Mouse (Mus musculus): Measurements from ENCODE around the gene Fastk. TPM values are rescaled to one million over a fixed set of nuclear protein-coding genes. Genes with fewer than 3 reads are reported as not detected.

The Fastk gene
- total RNA-seq, 2 experiments from 2014 or later, result 110 to 120 TPM

DNA sequence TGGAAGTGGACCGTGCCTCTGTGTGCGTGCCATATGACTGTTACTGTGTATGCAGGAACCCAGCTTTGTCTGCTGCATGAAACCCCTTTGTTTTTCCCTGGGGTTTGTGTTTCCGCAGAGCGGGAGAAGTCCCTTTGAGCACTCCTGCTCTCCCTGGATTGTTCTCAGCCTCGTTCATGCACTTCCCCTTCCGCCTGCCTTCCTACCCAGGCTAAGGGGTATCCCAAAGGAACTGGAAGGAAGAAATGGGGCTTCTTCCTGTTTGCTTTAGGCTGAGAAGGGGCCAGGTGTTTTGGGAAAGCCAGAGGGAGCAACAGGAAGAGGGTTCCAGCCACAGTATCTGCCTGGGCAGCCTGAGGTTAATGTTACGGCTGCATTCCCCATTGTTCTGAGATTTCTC, 10.5 kb upstream of the Fastk start:
- DNase-seq (ENCODE audit: low spot score in 2 of 2), result no peak
- intact Hi-C loops (cut with DNase I), result no loop called here

DNA sequence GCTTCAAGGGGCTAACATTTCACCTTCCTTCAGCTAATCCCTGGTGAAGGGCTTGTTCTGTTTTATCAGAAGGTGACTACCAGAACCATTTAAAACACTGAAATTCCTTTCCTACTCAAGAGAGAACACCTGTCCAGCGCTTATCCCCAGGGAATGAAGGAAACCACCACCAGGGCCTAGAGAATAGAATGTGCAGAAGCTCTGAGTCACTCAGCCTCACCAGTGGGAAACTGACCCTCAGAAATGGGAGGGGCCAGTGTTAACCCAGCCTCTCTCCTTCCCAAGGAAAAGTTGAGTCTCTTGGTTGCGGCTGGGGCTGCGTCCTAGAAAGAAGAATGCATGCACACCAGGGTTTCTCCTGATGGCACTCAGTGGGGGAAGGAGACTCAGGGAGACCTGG, 10.0 kb upstream of the Fastk start:
- intact Hi-C loops (cut with DNase I), result no loop called here
- DNase-seq (ENCODE audit: low spot score in 2 of 2), result no peak

DNA sequence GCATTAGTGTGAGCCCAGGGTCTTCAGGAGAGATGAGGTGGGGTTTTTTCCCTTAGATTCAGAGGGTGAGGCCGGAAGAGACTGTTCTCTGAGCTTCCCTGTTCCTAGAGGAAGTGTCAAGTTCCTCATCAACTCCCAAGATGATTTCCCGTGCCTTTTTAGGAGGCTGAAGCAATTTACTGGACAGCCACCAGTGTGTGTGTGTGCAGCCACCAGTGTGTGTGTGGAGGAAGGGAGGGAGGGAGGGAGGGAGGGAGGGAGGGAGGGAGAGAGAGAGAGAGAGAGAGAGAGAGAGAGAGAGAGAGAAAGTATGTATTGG, 8.9 kb upstream of the Fastk start:
- intact Hi-C loops (cut with DNase I), result no loop called here
- DNase-seq (ENCODE audit: low spot score in 2 of 2), result no peak

DNA sequence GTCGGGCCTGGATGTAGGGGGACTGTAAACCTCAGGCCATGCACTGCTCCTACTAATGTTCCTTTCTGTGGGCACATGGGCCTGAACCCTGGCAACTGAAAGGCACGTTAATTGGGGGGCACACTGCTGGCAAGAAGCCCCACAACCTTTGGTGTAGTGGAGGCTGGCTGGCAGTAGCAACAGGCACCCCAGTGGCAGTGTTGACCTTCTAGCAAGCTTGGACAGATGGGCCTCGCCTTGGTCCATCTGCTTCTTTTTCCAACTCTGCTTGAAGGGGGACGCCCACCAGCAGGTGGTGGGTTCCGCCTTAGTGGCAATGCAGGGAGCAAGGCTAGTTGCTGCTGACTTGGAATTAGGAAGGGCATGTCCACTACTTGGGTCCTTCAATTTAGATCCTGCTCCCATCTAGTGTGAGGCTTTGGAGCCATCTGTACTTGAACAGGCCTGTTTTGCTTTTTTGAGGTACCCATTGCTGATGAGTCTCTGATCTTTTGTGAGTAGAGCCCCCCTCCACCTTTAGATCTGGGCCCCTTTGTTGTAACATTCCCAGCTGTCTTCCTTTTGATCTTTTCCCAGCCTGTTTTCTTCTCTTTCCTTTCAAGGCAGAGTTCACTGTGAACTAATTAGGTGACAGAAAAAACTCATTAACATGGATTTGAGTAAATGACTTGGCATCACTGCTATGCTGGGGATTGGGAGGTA, 8.3 kb upstream of the Fastk start:
- DNase-seq (ENCODE audit: low spot score in 2 of 2), result peak in 1 of 2 experiments; percentile 26
- intact Hi-C loops (cut with DNase I), result no loop called here

DNA sequence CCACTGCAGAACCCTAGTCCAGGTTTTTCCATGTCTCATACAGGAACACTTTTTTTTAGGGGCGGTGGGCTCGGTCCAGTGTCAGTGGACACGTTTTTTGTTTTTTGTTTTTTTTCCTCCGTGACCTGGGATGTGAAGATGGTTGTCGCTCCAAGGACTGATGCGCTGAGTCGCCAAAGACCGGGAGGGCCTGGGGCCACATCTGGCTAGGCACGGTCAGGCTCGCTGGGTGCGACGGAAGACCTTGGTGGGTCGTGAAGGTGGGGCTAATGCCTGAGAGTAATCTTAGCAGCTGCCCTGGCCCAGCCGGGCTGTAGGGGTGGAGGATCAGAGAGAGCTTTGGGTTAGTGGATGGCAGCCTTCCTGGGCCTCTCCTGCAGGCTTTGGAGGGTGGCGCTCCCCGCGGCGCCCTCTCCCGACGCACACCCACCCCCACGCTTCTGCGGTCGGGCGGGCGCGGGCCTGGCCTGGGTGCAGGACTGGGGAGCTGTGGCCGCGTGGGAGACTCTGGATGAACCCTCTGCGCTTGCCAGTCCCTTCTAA, 7.7 kb upstream of the Fastk start:
- DNase-seq (ENCODE audit: low spot score in 2 of 2), result peak in 1 of 2 experiments; percentile 32
- intact Hi-C loops (cut with DNase I), result no loop called here

DNA sequence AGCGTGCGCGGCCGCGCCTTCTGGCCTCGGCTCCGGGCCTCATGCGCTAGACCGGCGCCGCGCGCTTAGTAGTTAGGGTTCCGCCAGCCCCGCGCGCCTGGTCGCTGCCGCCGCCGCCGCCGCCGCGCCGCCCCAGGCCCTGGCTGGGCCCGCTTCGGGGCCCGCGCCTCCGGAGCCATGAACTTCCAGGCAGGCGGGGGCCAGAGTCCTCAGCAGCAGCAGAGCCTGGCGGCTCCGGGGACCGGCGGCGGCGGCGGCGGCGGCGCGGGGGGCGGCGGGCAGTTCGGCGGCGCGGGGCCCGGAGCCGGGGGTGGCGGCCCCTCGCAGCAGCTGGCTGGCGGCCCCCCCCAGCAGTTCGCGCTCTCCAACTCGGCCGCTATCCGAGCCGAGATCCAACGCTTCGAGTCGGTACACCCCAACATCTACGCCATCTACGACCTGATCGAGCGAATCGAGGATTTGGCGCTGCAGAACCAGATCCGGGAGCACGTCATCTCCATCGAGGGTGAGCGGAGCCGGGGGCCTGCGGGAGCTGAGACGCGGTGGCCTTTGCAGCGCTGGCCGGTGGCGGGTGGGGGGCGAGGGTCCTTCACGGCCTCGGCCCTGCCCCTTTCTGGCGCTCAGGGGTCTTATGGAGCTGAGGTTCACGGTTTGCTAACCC, 7.1 kb upstream of the Fastk start, which contains the start of gene Agap3:
Gene Agap3 (plus strand): TSS at position 148 of the 661 bp plus-strand sequence.
- intact Hi-C loops (cut with DNase I), result no loop called here
- DNase-seq (ENCODE audit: low spot score in 2 of 2), result peak in 1 of 2 experiments; percentile 32

DNA sequence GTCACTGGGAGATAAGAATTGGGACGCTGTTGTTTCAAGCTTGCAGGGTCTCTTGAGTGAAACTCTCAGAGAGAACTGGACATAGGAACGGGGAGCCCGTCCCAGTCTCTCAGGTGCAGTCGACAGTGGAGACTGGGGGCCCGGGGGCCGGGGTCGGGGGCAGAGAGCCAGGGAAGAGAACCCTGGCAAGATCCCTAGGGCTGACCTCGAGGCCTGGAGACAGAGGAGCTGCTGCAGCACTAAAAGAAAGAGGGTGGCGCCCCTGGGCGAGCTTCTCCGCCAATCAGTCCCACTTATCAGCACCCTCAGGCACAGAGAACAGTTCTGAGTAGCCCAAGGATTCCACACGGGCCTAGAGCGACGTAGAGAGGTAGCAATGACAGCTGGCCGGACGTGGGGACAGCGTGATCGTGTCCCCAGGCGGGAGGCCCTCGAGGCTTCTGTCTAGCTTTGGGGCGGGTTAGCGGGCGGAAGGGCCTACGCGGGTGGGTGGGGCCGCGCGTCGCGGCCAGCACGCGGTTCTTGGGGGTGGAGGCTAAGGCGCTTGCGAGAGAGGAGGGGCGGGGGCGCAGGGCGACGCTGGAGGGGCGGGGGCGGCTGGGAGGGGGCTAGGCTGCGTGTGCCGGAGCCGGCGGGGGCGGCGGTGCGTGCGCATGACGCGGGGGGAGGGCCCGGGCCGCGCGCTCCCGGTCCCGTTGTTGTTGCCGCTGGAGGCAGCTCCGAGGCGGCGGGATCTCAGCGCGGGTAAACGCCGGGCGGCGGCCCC, 6.4 kb upstream of the Fastk start:
- peak; percentile 86 to 90 for DNase-seq (ENCODE audit: low spot score in 2 of 2)
- intact Hi-C loops (cut with DNase I), result no loop called here

DNA sequence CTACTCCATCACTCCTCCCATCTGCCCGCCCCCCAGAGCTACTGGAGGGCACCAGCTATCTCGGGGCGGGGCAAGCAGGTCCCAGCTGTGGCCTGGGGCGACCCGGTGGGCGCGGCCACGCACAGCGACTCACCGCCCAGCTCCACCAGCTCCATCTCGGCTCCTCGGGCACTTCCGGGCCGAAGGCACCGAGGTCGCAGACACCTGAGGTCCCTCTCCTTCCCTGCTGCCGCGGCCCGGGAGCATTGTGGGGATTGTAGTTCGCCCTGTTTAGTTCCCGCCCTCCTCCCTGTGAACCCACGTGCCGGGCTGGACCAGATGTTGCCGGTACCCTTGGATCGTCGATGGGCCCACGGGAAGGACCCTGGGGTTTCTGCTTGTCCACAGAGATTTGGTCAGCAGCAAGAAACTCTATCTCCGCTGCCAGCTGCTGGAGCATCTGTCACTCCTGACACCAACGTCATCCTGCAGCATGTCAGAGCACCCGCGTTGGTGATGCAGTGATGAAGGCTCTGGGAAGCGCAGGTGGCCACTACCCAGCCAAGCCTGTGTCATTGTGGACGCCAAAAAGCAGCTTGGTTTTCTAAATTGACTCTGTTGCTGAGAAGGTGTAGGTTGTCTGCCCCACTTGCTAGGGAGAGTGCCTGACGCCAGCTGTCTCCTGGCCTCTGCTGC, 2.7 kb upstream of the Fastk start, which contains the start of gene Tmub1:
Gene Tmub1 (minus strand): TSS at position 231 of the 675 bp plus-strand sequence.
- intact Hi-C loops (cut with DNase I), result no loop called here

DNA sequence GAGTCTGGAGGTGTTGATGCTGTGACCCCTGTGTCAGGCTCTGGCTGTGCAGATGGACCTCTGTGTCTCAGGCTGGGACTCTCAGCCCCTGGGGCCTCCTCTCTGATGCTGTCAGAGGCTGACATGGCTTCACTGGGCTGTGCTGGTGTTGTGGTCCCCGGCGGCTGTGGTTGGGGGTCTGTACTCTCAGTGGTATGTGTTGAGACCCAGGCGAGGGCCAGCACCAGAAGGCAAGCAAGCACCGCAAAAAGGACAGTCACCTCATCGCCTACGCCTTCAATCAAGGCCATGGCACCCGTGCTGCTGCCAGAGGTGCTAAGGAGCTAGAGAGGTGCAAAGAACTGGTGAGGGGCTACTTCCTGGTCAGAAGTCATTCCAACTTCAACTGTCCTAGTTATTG, 1.5 kb upstream of the Fastk start:
- intact Hi-C loops (cut with DNase I), result no loop called here
- DNase-seq (ENCODE audit: low spot score in 2 of 2), result no peak

More for the DNA sequence above, 2.7 kb upstream of the Fastk start, which contains the start of gene Tmub1:
- peak; percentile 77 to 80 for DNase-seq (ENCODE audit: low spot score in 2 of 2)

DNA sequence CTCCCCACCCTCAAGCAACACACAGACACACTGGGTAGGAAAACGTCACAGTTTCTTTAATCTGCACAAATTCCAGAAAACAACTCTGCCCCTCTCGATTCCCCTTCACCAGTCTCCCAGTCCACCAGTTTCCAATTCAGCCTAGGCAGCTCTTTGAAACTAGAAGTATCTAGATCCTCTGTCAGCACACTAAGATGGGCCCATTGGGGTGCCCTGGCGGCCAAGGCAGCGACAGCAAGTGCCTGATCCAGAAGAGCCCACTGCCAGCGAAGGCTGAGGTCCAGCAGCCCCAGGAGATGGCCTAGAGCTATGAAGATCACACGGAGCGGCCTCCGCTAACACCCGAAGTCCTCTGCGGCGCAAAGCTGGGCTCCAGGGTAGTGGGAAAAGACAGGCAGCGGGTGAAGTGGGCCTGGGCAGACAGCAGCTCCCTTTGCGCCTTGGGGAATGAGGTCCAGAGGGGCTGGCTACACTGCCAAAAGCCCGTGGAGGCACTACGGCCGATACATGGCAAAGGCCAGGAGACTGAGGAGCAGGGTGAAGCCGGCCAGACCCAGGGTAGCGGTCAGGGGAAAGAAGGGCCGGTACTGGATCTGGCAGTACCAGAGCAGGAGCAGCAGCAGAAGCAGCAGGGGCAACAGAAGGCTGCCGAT, 467 bp upstream of the Fastk start:
- intact Hi-C loops (cut with DNase I), result no loop called here
- DNase-seq (ENCODE audit: low spot score in 2 of 2), result no peak

DNA sequence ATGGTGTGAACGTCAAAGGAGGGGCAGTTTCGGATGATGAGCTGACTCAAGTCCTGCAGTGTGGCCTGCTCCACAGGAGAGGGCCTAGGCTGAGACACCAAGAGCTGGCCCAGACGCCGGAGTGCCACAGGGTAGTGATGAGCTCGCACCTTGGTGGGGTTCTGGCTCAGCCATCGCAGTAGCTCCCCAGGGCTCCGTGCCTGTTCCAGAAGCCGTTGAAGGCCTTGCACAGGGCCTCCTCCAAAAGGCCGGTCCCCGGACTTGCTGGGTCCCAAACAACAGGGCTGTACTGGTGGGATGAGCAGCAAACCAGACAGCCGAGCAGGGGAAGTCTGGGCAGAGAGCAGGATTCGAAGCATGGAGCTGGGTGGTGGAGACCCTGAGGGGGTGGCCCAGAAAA, 1.2 kb downstream of the Fastk start:
- DNase-seq (ENCODE audit: low spot score in 2 of 2), result no peak
- intact Hi-C loops (cut with DNase I), result no loop called here

DNA sequence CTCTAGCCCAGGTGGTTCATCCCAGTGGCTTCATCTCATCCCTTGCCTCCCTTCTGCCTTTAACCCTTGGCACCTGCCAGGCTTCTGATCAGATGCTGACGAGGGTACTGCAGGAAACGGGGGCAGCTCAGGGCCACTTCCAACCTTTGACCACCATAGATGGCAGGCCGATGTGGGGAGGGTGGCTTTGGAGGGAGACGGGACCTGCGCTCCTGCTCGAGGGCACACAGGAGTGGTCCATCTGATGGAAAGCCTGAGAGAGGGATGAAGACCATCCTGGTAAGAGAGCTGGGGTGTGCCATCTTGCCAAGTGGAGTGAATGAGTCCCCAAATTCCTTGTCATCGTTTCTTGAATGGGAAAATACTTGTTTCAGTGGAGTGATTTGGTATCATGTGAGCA, 1.9 kb downstream of the Fastk start:
- no peak for DNase-seq (ENCODE audit: low spot score in 2 of 2)
- intact Hi-C loops (cut with DNase I), result no loop called here

DNA sequence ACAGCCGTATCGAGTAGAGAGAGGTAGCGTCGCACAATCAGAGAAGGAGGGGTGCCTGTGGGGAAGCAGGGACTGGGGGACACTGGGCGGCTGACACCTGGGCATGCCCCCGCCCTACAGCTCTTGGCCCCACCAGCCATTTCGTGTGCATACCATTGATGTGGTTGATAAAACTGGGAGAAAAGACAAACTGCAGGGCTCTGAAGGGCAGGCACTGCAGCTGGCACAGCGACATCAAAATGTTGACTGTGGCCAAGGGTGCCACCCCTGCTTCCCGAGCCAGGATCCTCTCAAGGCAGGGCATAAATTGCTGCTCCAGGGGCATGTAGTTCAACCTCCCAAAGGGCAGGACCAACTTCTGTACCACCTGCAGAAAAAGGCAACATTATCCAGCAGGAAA, 3.1 kb downstream of the Fastk start:
- no peak for DNase-seq (ENCODE audit: low spot score in 2 of 2)
- intact Hi-C loops (cut with DNase I), result no loop called here

DNA sequence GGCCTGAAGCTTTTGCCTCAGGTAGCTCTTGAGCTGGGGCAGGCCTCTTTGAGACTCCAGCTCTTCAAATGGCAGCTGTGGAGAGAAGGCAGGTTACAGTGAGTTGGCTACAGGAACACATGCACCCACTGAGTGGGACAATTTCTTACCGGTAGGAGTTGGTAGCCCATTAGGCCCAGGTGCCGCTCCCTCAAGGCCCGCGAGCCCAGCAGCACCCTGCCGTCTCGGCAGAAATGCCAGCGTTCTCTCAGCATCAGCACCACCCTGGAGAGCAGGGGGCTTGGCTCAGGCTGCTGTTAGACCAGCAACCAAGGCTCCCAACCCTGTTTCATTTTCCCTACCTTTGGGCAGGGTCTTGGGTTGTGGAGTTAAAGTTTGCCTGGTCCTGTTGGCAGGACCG, 3.9 kb downstream of the Fastk start:
- intact Hi-C loops (cut with DNase I), result no loop called here

DNA sequence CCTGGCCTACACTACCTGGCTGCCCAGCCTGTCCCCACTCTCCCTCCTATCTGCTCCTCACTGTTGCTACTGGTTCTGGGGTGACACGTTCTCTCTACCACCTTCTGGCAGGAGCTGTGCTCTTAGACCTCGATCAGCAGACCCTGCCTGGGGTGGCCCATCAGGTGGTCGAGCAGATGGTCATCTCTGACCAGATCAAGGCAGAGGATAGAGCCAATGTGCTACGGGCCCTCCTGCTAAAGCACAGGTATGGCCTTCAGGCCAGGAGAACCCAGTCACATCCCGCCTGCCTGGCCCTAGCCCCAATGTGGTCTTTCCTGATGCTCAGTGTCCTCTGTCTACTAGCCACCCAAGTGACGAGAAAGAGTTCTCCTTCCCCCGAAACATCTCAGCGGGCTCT, 11.1 kb downstream of the Fastk start:
- DNase-seq (ENCODE audit: low spot score in 2 of 2), result no peak
- intact Hi-C loops (cut with DNase I), result no loop called here

More for the DNA sequence above, 3.9 kb downstream of the Fastk start:
- DNase-seq (ENCODE audit: low spot score in 2 of 2), result no peak

DNA sequence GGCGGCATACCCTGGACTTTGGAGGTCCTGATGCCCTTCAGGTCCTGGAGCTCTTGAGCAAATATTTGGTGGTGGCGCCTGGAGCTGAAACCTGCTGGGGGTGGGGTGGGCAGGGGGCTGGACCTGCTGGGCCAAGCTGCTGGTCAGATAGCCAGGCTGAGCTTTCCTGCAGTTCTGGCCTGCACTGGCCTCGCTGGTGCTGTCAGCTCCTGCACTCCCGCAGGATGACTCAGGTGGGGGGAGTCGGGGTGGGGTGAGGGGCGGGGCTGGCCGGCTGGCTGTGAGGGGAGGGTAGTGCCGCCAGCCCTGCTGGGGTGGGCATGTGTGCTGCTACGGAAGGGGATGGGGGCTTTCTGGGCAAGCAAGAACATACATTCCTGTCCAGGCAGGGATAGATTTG, 16.5 kb downstream of the Fastk start:
- DNase-seq (ENCODE audit: low spot score in 2 of 2), result no peak
- intact Hi-C loops (cut with DNase I), result no loop called here

DNA sequence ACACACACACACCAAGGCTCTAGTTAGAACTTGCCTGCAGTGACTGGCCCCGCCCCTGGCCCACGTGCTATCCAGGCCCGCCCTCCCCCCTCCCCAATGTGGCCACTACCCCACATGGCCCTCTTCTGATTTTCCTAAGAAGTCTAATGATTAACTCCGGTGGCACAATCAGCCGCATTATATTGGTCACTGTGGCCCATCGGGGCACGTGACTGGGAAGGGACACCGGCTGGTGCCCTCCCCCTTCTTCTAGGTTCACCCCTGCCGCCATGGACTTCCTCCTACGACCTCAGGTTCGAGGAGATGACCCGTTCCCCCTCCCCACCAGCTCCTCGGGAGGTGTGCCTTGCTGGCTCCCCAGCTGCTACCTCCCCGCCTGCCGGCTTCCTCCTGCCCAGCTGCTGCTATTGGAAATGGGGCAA, 17.1 kb downstream of the Fastk start:
- intact Hi-C loops (cut with DNase I), result no loop called here
- no peak for DNase-seq (ENCODE audit: low spot score in 2 of 2)

DNA sequence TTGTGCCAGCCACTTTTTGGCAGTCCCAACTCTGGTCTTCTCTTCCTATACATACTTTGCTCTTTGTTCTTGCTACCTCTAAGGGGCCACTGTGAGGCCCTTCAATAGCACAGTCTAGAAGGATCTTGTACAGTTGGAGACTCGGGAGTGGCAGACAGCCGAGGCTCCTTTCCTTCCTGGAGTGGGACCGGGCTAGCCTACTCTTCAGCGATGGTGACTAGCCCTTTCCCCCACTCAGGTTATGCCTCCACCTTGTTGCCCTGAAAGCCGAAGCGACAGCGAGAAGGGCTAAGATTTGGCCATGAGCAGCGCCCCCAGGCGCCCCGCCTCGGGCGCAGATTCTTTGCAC, 17.8 kb downstream of the Fastk start:
- intact Hi-C loops (cut with DNase I), result no loop called here
- no peak for DNase-seq (ENCODE audit: low spot score in 2 of 2)

DNA sequence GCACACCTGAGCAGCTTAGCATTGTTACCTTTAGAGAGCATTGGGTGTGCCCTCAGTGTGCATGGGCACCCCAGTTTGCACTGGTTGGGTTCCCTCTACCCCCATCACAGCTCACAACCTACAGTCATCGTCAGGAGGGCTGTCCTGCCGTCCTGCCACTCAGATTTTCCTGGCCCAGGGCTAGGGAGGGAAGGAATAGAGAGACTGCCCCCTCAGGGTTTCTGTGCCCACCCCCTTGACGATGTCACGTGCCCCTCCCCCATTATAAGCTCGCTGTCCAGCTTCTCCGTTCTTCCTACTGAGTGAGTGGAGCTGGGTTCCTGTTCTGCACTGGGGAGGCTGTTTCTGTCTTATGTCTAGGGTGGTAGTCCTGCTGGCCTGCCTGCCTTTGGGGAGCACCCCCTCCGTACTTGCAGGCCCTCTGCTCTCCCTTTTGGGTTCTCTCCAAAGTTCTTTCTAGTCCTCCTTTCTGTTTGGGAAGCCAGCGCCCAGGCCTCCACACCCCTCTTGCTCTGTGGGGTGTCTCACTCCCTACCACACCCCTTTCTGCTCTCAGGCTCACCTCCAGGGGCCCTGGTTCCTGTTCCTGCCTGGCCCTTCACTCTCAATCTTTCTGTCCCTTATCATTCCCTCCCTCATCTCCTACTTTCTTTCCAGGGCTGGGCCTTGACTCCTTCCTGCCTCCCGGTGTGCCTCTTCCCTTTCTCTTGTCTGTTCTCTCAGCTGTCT, 18.4 kb downstream of the Fastk start:
- no peak for DNase-seq (ENCODE audit: low spot score in 2 of 2)
- intact Hi-C loops (cut with DNase I), result no loop called here

All from left cerebral cortex, postnatal 14 days (tissue).